Mouse (Mus musculus): Measurements from ENCODE around the gene Erc2. TPM values are rescaled to one million over a fixed set of nuclear protein-coding genes. Genes with fewer than 3 reads are reported as not detected.
A peak's percentile ranks its signal among the peaks of the same experiment; 100 is the strongest.

Gene Erc2
- polyA plus RNA-seq, 1 experiment: 2.3 TPM

- 88% methylated on average over 1 of the region's 1 CpGs for WGBS
- DNase-seq (ENCODE audit: low read depth, low spot score): no peak
Observed at GRCm38 (mm10) chr14:27758230-27758629, 136.0 kb downstream of the Erc2 start.

- no peak for DNase-seq (ENCODE audit: low read depth, low spot score)
- 89% methylated on average over 6 of the region's 6 CpGs for WGBS
Observed at GRCm38 (mm10) chr14:27759069-27759628, 136.9 kb downstream of the Erc2 start.

- DNase-seq (ENCODE audit: low read depth, low spot score): no peak
- 87% methylated on average over 9 of the region's 9 CpGs for WGBS
Observed at GRCm38 (mm10) chr14:27759982-27760381, 137.8 kb downstream of the Erc2 start.

- WGBS: 44% methylated on average over 5 of the region's 5 CpGs
- DNase-seq (ENCODE audit: low read depth, low spot score): no peak
Observed at GRCm38 (mm10) chr14:27775367-27775766, 153.1 kb downstream of the Erc2 start.

GRCm38 (mm10) chr14:27778503-27778902 is 156.3 kb downstream of the Erc2 start:
- DNase-seq (ENCODE audit: low read depth, low spot score): no peak
- 83% methylated on average over 8 of the region's 8 CpGs for WGBS

GRCm38 (mm10) chr14:27778982-27779701 is 156.9 kb downstream of the Erc2 start:
- 77% methylated on average over 2 of the region's 2 CpGs for WGBS
- no peak for DNase-seq (ENCODE audit: low read depth, low spot score)

GRCm38 (mm10) chr14:27781221-27781620 is 159.0 kb downstream of the Erc2 start:
- WGBS: 76% methylated on average over 1 of the region's 1 CpGs
- no peak for DNase-seq (ENCODE audit: low read depth, low spot score)

GRCm38 (mm10) chr14:27784826-27785225 is 162.6 kb downstream of the Erc2 start:
- DNase-seq (ENCODE audit: low read depth, low spot score): no peak
- 96% methylated on average over 4 of the region's 4 CpGs for WGBS

- 71% methylated on average over 2 of the region's 2 CpGs for WGBS
- no peak for DNase-seq (ENCODE audit: low read depth, low spot score)
Observed at GRCm38 (mm10) chr14:27785562-27785961, 163.3 kb downstream of the Erc2 start.

- no peak for DNase-seq (ENCODE audit: low read depth, low spot score)
- 53% methylated on average over 6 of the region's 6 CpGs for WGBS
Observed at GRCm38 (mm10) chr14:27789066-27789898, 167.1 kb downstream of the Erc2 start.

GRCm38 (mm10) chr14:27798184-27798934 is 176.1 kb downstream of the Erc2 start:
- WGBS: 85% methylated on average over 11 of the region's 11 CpGs
- no peak for DNase-seq (ENCODE audit: low read depth, low spot score)

- no peak for DNase-seq (ENCODE audit: low read depth, low spot score)
- 42% methylated on average over 6 of the region's 6 CpGs for WGBS
Observed at GRCm38 (mm10) chr14:27800766-27801165, 178.5 kb downstream of the Erc2 start.

GRCm38 (mm10) chr14:27803961-27804360 is 181.7 kb downstream of the Erc2 start:
- 85% methylated on average over 3 of the region's 3 CpGs for WGBS
- DNase-seq (ENCODE audit: low read depth, low spot score): peak; percentile 13

GRCm38 (mm10) chr14:27805064-27805463 is 182.8 kb downstream of the Erc2 start:
- WGBS: 69% methylated on average over 13 of the region's 13 CpGs
- DNase-seq (ENCODE audit: low read depth, low spot score): no peak

GRCm38 (mm10) chr14:27808080-27808479 is 185.9 kb downstream of the Erc2 start:
- 4% methylated on average over 9 of the region's 9 CpGs for WGBS
- peak; percentile 19 for DNase-seq (ENCODE audit: low read depth, low spot score)

GRCm38 (mm10) chr14:27808523-27809114 is 186.4 kb downstream of the Erc2 start:
- 40% methylated on average over 10 of the region's 10 CpGs for WGBS

GRCm38 (mm10) chr14:27810790-27811189 is 188.6 kb downstream of the Erc2 start:
- DNase-seq (ENCODE audit: low read depth, low spot score): no peak
- 52% methylated on average over 7 of the region's 7 CpGs for WGBS

More at GRCm38 (mm10) chr14:27808523-27809114, 186.4 kb downstream of the Erc2 start:
- no peak for DNase-seq (ENCODE audit: low read depth, low spot score)

- no peak for DNase-seq (ENCODE audit: low read depth, low spot score)
- 79% methylated on average over 3 of the region's 3 CpGs for WGBS
Observed at GRCm38 (mm10) chr14:27811649-27812048, 189.4 kb downstream of the Erc2 start.

- DNase-seq (ENCODE audit: low read depth, low spot score): no peak
- 86% methylated on average over 6 of the region's 6 CpGs for WGBS
Observed at GRCm38 (mm10) chr14:27815739-27816138, 193.5 kb downstream of the Erc2 start.
